Comparison of ENCODE assay signal across 12 mouse cellular contexts in genomic region chr11:61059691-61060457, GRCm38 (mm10). TPM values are rescaled to one million over a fixed set of nuclear protein-coding genes. Genes with fewer than 3 reads are reported as not detected.
DNase-seq lines count a peak whose midpoint lies in the region; ATAC-seq and TF ChIP-seq lines count a peak whose summit lies in the region.
"Had no signal": no experiment of that assay in that cellular context is flagged by ENCODE, and none has a peak within 500 bp of the region (broad histone marks: within the 10 kb centered on the region; RNA-seq: fewer than 3 reads in every experiment).

No protein-coding gene starts in this region.

- H3K9ac ChIP-seq in hindbrain, postnatal 0 days (replicated peaks; ENCODE audit: low read length): no peak overlapping the region
- no peak overlapping the region for H3K9ac ChIP-seq in hindbrain, embryonic 14.5 days
- H3K9ac ChIP-seq: liver, embryonic 13.5 days had no signal

- no peak overlapping the region for H3ac ChIP-seq in myocyte (ENCODE audit: control insufficient read depth, insufficient read length)

- ATAC-seq in hindbrain, postnatal 0 days: no peak
- no peak for ATAC-seq in hindbrain, embryonic 14.5 days (ENCODE audit: low FRiP score)
- ATAC-seq: inflammation-experienced regulatory T-cells, adult 6 months had no signal

- intact Hi-C loops in left cerebral cortex, postnatal 4 days (cut with DNase I): no loop called here

- no peak overlapping the region for H3K4me3 ChIP-seq in hindbrain, postnatal 0 days (ENCODE audit: low read length)
- no peak overlapping the region for H3K4me3 ChIP-seq in hindbrain, embryonic 14.5 days (replicated peaks; ENCODE audit: low read length)
- no peak overlapping the region for H3K4me3 ChIP-seq in myocyte
- H3K4me3 ChIP-seq: liver, embryonic 13.5 days had no signal

- no peak for TF ChIP-seq POLR2A in myocyte (IDR thresholded peaks at IDR 0.05; ENCODE audit: insufficient read length, low read depth)

- H3K4me2 ChIP-seq in hindbrain, postnatal 0 days (ENCODE audit: low read depth, low read length): no peak overlapping the region
- no peak overlapping the region for H3K4me2 ChIP-seq in hindbrain, embryonic 14.5 days (replicated peaks)
- peak overlapping the region; percentile 25 for H3K4me2 ChIP-seq in myocyte (ENCODE audit: low read depth)
- H3K4me2 ChIP-seq: liver, embryonic 13.5 days had no signal

- no peak overlapping the region for H3K27ac ChIP-seq in hindbrain, postnatal 0 days
- no peak overlapping the region for H3K27ac ChIP-seq in hindbrain, embryonic 14.5 days
- H3K27ac ChIP-seq: liver, embryonic 13.5 days had no signal

- no peak for TF ChIP-seq CTCF in hindbrain, postnatal 0 days (IDR thresholded peaks at IDR 0.05; ENCODE audit: low read depth)

- no peaks in the 10 kb centered on the region for H3K9me3 ChIP-seq in hindbrain, postnatal 0 days (ENCODE audit: low read length)
- H3K9me3 ChIP-seq in hindbrain, embryonic 14.5 days (ENCODE audit: control insufficient read depth, low read length): no peaks in the 10 kb centered on the region
- H3K9me3 ChIP-seq: liver, embryonic 13.5 days had no signal

- no peaks in the 10 kb centered on the region for H3K36me3 ChIP-seq in hindbrain, postnatal 0 days (ENCODE audit: insufficient read depth, low read length)
- H3K36me3 ChIP-seq in hindbrain, embryonic 14.5 days (replicated peaks; ENCODE audit: control insufficient read depth, insufficient read depth): no peaks in the 10 kb centered on the region
- H3K36me3 ChIP-seq in myocyte (ENCODE audit: control insufficient read depth, insufficient read depth): no peaks in the 10 kb centered on the region
- H3K36me3 ChIP-seq: liver, embryonic 13.5 days had no signal

- H3K79me2 ChIP-seq in myocyte (ENCODE audit: control insufficient read depth, insufficient read depth): no peaks in the 10 kb centered on the region

- 40% methylated on average over 10 of the region's 10 CpGs for WGBS in hindbrain, postnatal 0 days
- WGBS in hindbrain, embryonic 14.5 days: 58% methylated on average over 10 of the region's 10 CpGs

- no peaks in the 10 kb centered on the region for H3K4me1 ChIP-seq in hindbrain, postnatal 0 days (ENCODE audit: insufficient read depth, low read length)
- no peaks in the 10 kb centered on the region for H3K4me1 ChIP-seq in hindbrain, embryonic 14.5 days (replicated peaks; ENCODE audit: control insufficient read depth, insufficient read depth, low read length)

- no peaks in the 10 kb centered on the region for H3K27me3 ChIP-seq in hindbrain, postnatal 0 days (ENCODE audit: insufficient read depth, low read length)
- no peaks in the 10 kb centered on the region for H3K27me3 ChIP-seq in hindbrain, embryonic 14.5 days (ENCODE audit: control insufficient read depth, insufficient read depth, low read length)
- H3K27me3 ChIP-seq in myocyte (ENCODE audit: control insufficient read depth, insufficient read depth, insufficient read length): no peaks in the 10 kb centered on the region

- peak; percentile 40 for DNase-seq in hindbrain, postnatal 0 days (ENCODE audit: low spot score)
- no peak for DNase-seq in hindbrain, embryonic 14.5 days (ENCODE audit: low spot score)
- peak; percentile 64 for DNase-seq in adrenal gland, postnatal 10 days
- DNase-seq in cerebellum, postnatal 25 days: peak; percentile 57 to 66
- DNase-seq in left cerebral cortex, postnatal 4 days: no peak
- no peak for DNase-seq in lung, postnatal 25 days (ENCODE audit: low spot score)
- DNase-seq: liver, embryonic 13.5 days; retina, postnatal 1 day; thymus, postnatal 14 days had no signal

TF ChIP-seq in myocyte, 11 proteins besides CTCF, POLR2A, EP300 and RAD21:
- no peak for TF ChIP-seq MYOG (IDR thresholded peaks at IDR 0.05; ENCODE audit: control insufficient read depth in 1 of 3, insufficient read depth in 1 of 3, insufficient read length in 2 of 3, low read depth in 2 of 3)
- TF ChIP-seq TCF12 (IDR thresholded peaks at IDR 0.05; ENCODE audit: insufficient read depth, poor library complexity, severe bottlenecking): no peak
- TF ChIP-seq SRF (IDR thresholded peaks at IDR 0.05; ENCODE audit: control insufficient read depth, insufficient read length, low read depth): no peak
- no peak for TF ChIP-seq CEBPB (IDR thresholded peaks at IDR 0.05; ENCODE audit: insufficient read depth, poor library complexity, severe bottlenecking)
- TF ChIP-seq USF1 (IDR thresholded peaks at IDR 0.05; ENCODE audit: low read depth): no peak
- TF ChIP-seq MAX (IDR thresholded peaks at IDR 0.05; ENCODE audit: low read depth): no peak
- TF ChIP-seq E2F4 (IDR thresholded peaks at IDR 0.05; ENCODE audit: insufficient read depth): no peak
- TF ChIP-seq POLR2AphosphoS2 (IDR thresholded peaks at IDR 0.05; ENCODE audit: insufficient read length, low read depth): no peak
- no peak for TF ChIP-seq MYOD1 (IDR thresholded peaks at IDR 0.05; ENCODE audit: control insufficient read depth in 1 of 3, insufficient read length in 2 of 3, low read depth in 2 of 3)
- no peak for TF ChIP-seq REST (IDR thresholded peaks at IDR 0.05; ENCODE audit: insufficient read depth, insufficient read length)
- TF ChIP-seq TCF3 (IDR thresholded peaks at IDR 0.05; ENCODE audit: insufficient read length, low read depth): no peak

RNA-seq across cellular contexts. Expression of gene Kcnj12, which starts 37.5 kb away (rescaled TPM):
- 16.0 and 16.6 TPM in 2 replicates for total RNA-seq in hindbrain, postnatal 0 days (2014; rRNA removed)
- 3.3 TPM in 2 replicates for polyA plus RNA-seq in hindbrain, postnatal 0 days (2015; fragmentation: Nextera tagmentation; extraction: Ambion mirVana)
- 3.3 and 4.3 TPM in 2 replicates for polyA plus RNA-seq in hindbrain, embryonic 14.5 days (2014; fragmentation: Nextera tagmentation; extraction: Ambion mirVana)
- total RNA-seq in adrenal gland, postnatal 10 days (2021): 1 to 10 TPM; 2.3 to 2.9 TPM
- polyA plus RNA-seq in myocyte (2012; fragmentation: generic; extraction: Trizol): 12.5 TPM
- total RNA-seq in left cerebral cortex, postnatal 4 days (2021): 1 to 10 TPM; 5.3 TPM
- total RNA-seq: common myeloid progenitor, adult 5-6 weeks had no signal
- polyA plus RNA-seq: inflammation-experienced regulatory T-cells, adult 6 months had no signal

Comparison
In these comparisons a context has a peak if more than half of its experiments do, and no peak if none do; other contexts are left out.
1. DNase-seq: peak in hindbrain, postnatal 0 days (single experiment), adrenal gland, postnatal 10 days (single experiment) and cerebellum, postnatal 25 days (2 of 2); none in hindbrain, embryonic 14.5 days (single experiment), left cerebral cortex, postnatal 4 days (single experiment) and lung, postnatal 25 days (single experiment).